Mouse (Mus musculus): ENCODE measurements around the gene Atp8b5. TPM values are rescaled to one million over a fixed set of nuclear protein-coding genes. Genes with fewer than 3 reads are reported as not detected.

Gene Atp8b5
- polyA plus RNA-seq, 1 experiment from 2014 or later: 0.62 TPM

- Histone ChIP-seq H3K9me3 (ENCODE audit: control insufficient read depth, low read length) (no peaks in the 10 kb centered on the region), H3K4me2 (ENCODE audit: low read length) (no peak overlapping the region), H3K9ac (ENCODE audit: low read length) (no peak overlapping the region), H3K36me3 (ENCODE audit: control insufficient read depth, insufficient read depth, low read length) (no peaks in the 10 kb centered on the region), H3K27ac (ENCODE audit: low read depth) (no peak overlapping the region), H3K27me3 (replicated peaks; ENCODE audit: control insufficient read depth, insufficient read depth, low read length) (no peaks in the 10 kb centered on the region), H3K4me3 (ENCODE audit: low read depth, low read length) (no peak overlapping the region), H3K4me1 (replicated peaks; ENCODE audit: control insufficient read depth, insufficient read depth, low read length) (peaks cover 14% of the 10 kb centered on the region)
- no peak for ATAC-seq (replicated peaks; ENCODE audit: low FRiP score, low TSS enrichment, low read depth)
- DNase-seq (ENCODE audit: low spot score): no peak
- 79% methylated on average over 3 of the region's 3 CpGs for WGBS
Observed at GRCm38 (mm10) chr4:43391521-43392050, 124.6 kb downstream of the Atp8b5 start.

GRCm38 (mm10) chr4:43394345-43394891 is 127.5 kb downstream of the Atp8b5 start:
- Histone ChIP-seq H3K36me3 (ENCODE audit: control insufficient read depth, insufficient read depth, low read length) (no peaks in the 10 kb centered on the region), H3K9me3 (ENCODE audit: control insufficient read depth, low read length) (no peaks in the 10 kb centered on the region), H3K9ac (ENCODE audit: low read length) (no peak overlapping the region), H3K4me1 (replicated peaks; ENCODE audit: control insufficient read depth, insufficient read depth, low read length) (peaks cover 31% of the 10 kb centered on the region), H3K4me2 (ENCODE audit: low read length) (peak overlapping the region; percentile 20), H3K27ac (ENCODE audit: low read depth) (peak overlapping the region; percentile 93), H3K4me3 (ENCODE audit: low read depth, low read length) (no peak overlapping the region), H3K27me3 (replicated peaks; ENCODE audit: control insufficient read depth, insufficient read depth, low read length) (no peaks in the 10 kb centered on the region)
- 21% methylated on average over 15 of the region's 15 CpGs for WGBS
- DNase-seq (ENCODE audit: low spot score) (peak; percentile 71), ATAC-seq (replicated peaks; ENCODE audit: low FRiP score, low TSS enrichment, low read depth) (peak; percentile 63)

- peak overlapping the region; percentile 20 for H3K4me2 ChIP-seq (ENCODE audit: low read length)
- H3K27me3 ChIP-seq (replicated peaks; ENCODE audit: control insufficient read depth, insufficient read depth, low read length): no peaks in the 10 kb centered on the region
- no peak overlapping the region for H3K4me3 ChIP-seq (ENCODE audit: low read depth, low read length)
- no peaks in the 10 kb centered on the region for H3K9me3 ChIP-seq (ENCODE audit: control insufficient read depth, low read length)
- H3K9ac ChIP-seq (ENCODE audit: low read length): no peak overlapping the region
- peak overlapping the region; percentile 93 for H3K27ac ChIP-seq (ENCODE audit: low read depth)
- 82% methylated on average over 5 of the region's 5 CpGs for WGBS
- ATAC-seq (replicated peaks; ENCODE audit: low FRiP score, low TSS enrichment, low read depth) (no peak), DNase-seq (ENCODE audit: low spot score) (no peak)
- H3K36me3 ChIP-seq (ENCODE audit: control insufficient read depth, insufficient read depth, low read length): no peaks in the 10 kb centered on the region
- peaks cover 36% of the 10 kb centered on the region for H3K4me1 ChIP-seq (replicated peaks; ENCODE audit: control insufficient read depth, insufficient read depth, low read length)
Observed at GRCm38 (mm10) chr4:43395147-43395546, 128.2 kb downstream of the Atp8b5 start.

GRCm38 (mm10) chr4:43395836-43396235 is 128.9 kb downstream of the Atp8b5 start:
- Histone ChIP-seq H3K27me3 (replicated peaks; ENCODE audit: control insufficient read depth, insufficient read depth, low read length) (no peaks in the 10 kb centered on the region), H3K9ac (ENCODE audit: low read length) (no peak overlapping the region), H3K4me3 (ENCODE audit: low read depth, low read length) (no peak overlapping the region), H3K27ac (ENCODE audit: low read depth) (no peak overlapping the region), H3K4me2 (ENCODE audit: low read length) (no peak overlapping the region), H3K9me3 (ENCODE audit: control insufficient read depth, low read length) (no peaks in the 10 kb centered on the region), H3K4me1 (replicated peaks; ENCODE audit: control insufficient read depth, insufficient read depth, low read length) (peaks cover 41% of the 10 kb centered on the region), H3K36me3 (ENCODE audit: control insufficient read depth, insufficient read depth, low read length) (no peaks in the 10 kb centered on the region)
- DNase-seq (ENCODE audit: low spot score) (no peak), ATAC-seq (replicated peaks; ENCODE audit: low FRiP score, low TSS enrichment, low read depth) (no peak)
- WGBS: 73% methylated on average over 9 of the region's 9 CpGs

- Histone ChIP-seq H3K9me3 (ENCODE audit: control insufficient read depth, low read length) (no peaks in the 10 kb centered on the region), H3K27me3 (replicated peaks; ENCODE audit: control insufficient read depth, insufficient read depth, low read length) (no peaks in the 10 kb centered on the region), H3K27ac (ENCODE audit: low read depth) (no peak overlapping the region), H3K36me3 (ENCODE audit: control insufficient read depth, insufficient read depth, low read length) (no peaks in the 10 kb centered on the region), H3K4me3 (ENCODE audit: low read depth, low read length) (no peak overlapping the region), H3K4me2 (ENCODE audit: low read length) (no peak overlapping the region), H3K9ac (ENCODE audit: low read length) (no peak overlapping the region), H3K4me1 (replicated peaks; ENCODE audit: control insufficient read depth, insufficient read depth, low read length) (peaks cover 46% of the 10 kb centered on the region)
- DNase-seq (ENCODE audit: low spot score) (no peak), ATAC-seq (replicated peaks; ENCODE audit: low FRiP score, low TSS enrichment, low read depth) (no peak)
- 77% methylated on average over 5 of the region's 5 CpGs for WGBS
Observed at GRCm38 (mm10) chr4:43396381-43396780, 129.4 kb downstream of the Atp8b5 start.

GRCm38 (mm10) chr4:43398014-43398413 is 131.1 kb downstream of the Atp8b5 start:
- no peak for ATAC-seq (replicated peaks; ENCODE audit: low FRiP score, low TSS enrichment, low read depth)
- H3K36me3 ChIP-seq (ENCODE audit: control insufficient read depth, insufficient read depth, low read length): no peaks in the 10 kb centered on the region
- peaks cover 52% of the 10 kb centered on the region for H3K4me1 ChIP-seq (replicated peaks; ENCODE audit: control insufficient read depth, insufficient read depth, low read length)
- H3K4me3 ChIP-seq (ENCODE audit: low read depth, low read length): no peak overlapping the region
- DNase-seq (ENCODE audit: low spot score): no peak
- no peak overlapping the region for H3K9ac ChIP-seq (ENCODE audit: low read length)
- no peak overlapping the region for H3K27ac ChIP-seq (ENCODE audit: low read depth)
- no peak overlapping the region for H3K4me2 ChIP-seq (ENCODE audit: low read length)
- WGBS: 78% methylated on average over 4 of the region's 4 CpGs
- H3K27me3 ChIP-seq (replicated peaks; ENCODE audit: control insufficient read depth, insufficient read depth, low read length): no peaks in the 10 kb centered on the region
- H3K9me3 ChIP-seq (ENCODE audit: control insufficient read depth, low read length): no peaks in the 10 kb centered on the region

- peaks cover 52% of the 10 kb centered on the region for H3K4me1 ChIP-seq (replicated peaks; ENCODE audit: control insufficient read depth, insufficient read depth, low read length)
Observed at GRCm38 (mm10) chr4:43398829-43399331, 131.9 kb downstream of the Atp8b5 start.

GRCm38 (mm10) chr4:43399391-43400131 is 132.6 kb downstream of the Atp8b5 start:
- Histone ChIP-seq H3K4me1 (replicated peaks; ENCODE audit: control insufficient read depth, insufficient read depth, low read length) (peaks cover 46% of the 10 kb centered on the region), H3K9ac (ENCODE audit: low read length) (no peak overlapping the region), H3K4me3 (ENCODE audit: low read depth, low read length) (no peak overlapping the region), H3K4me2 (ENCODE audit: low read length) (peak overlapping the region; percentile 16; the same call in 1 of the 2 replicates), H3K27me3 (replicated peaks; ENCODE audit: control insufficient read depth, insufficient read depth, low read length) (no peaks in the 10 kb centered on the region), H3K9me3 (ENCODE audit: control insufficient read depth, low read length) (no peaks in the 10 kb centered on the region), H3K36me3 (ENCODE audit: control insufficient read depth, insufficient read depth, low read length) (no peaks in the 10 kb centered on the region), H3K27ac (ENCODE audit: low read depth) (peak overlapping the region; percentile 3; the same call in 1 of the 2 replicates)
- 80% methylated on average over 31 of the region's 31 CpGs for WGBS
- no peak for ATAC-seq (replicated peaks; ENCODE audit: low FRiP score, low TSS enrichment, low read depth)
- DNase-seq (ENCODE audit: low spot score): no peak

More at GRCm38 (mm10) chr4:43398829-43399331, 131.9 kb downstream of the Atp8b5 start:
- no peak for ATAC-seq (replicated peaks; ENCODE audit: low FRiP score, low TSS enrichment, low read depth)
- Histone ChIP-seq H3K4me3 (ENCODE audit: low read depth, low read length) (no peak overlapping the region), H3K9ac (ENCODE audit: low read length) (no peak overlapping the region), H3K27ac (ENCODE audit: low read depth) (peak overlapping the region; percentile 3; the same call in 1 of the 2 replicates), H3K9me3 (ENCODE audit: control insufficient read depth, low read length) (no peaks in the 10 kb centered on the region), H3K27me3 (replicated peaks; ENCODE audit: control insufficient read depth, insufficient read depth, low read length) (no peaks in the 10 kb centered on the region), H3K4me2 (ENCODE audit: low read length) (peak overlapping the region; percentile 16; the same call in 1 of the 2 replicates), H3K36me3 (ENCODE audit: control insufficient read depth, insufficient read depth, low read length) (no peaks in the 10 kb centered on the region)
- no peak for DNase-seq (ENCODE audit: low spot score)
- 36% methylated on average over 17 of the region's 17 CpGs for WGBS
